Mouse (Mus musculus): ENCODE measurements at regions not wholly inside any gene's neighbourhood (a gene's known extent, or its start where the extent isn't known, plus 50 kb on each side); places are given as distances from the start of the nearest gene placed in this dataset.

GRCm38 (mm10) chr16:5688322-5688721 is 196.8 kb upstream of the Rbfox1 start:
- Histone ChIP-seq H3K27me3 (ENCODE audit: control insufficient read depth, insufficient read depth, low read length) (no peaks in the 10 kb centered on the region), H3K4me3 (ENCODE audit: control insufficient read depth, low read depth, low read length) (no peak overlapping the region), H3K27ac (ENCODE audit: control insufficient read depth, insufficient read depth, low read depth, low read length) (no peak overlapping the region), H3K4me1 (ENCODE audit: control insufficient read depth, insufficient read depth, low read length) (no peaks in the 10 kb centered on the region), H3K36me3 (ENCODE audit: control insufficient read depth, insufficient read depth, low read length) (no peaks in the 10 kb centered on the region)
- TF ChIP-seq CTCF (IDR thresholded peaks at IDR 0.05; ENCODE audit: control insufficient read depth, insufficient read depth, insufficient replicate concordance, low read depth, low read length) (no peak), POLR2A (IDR thresholded peaks at IDR 0.05; ENCODE audit: control insufficient read depth, low read depth, low read length) (no peak)

DNA sequence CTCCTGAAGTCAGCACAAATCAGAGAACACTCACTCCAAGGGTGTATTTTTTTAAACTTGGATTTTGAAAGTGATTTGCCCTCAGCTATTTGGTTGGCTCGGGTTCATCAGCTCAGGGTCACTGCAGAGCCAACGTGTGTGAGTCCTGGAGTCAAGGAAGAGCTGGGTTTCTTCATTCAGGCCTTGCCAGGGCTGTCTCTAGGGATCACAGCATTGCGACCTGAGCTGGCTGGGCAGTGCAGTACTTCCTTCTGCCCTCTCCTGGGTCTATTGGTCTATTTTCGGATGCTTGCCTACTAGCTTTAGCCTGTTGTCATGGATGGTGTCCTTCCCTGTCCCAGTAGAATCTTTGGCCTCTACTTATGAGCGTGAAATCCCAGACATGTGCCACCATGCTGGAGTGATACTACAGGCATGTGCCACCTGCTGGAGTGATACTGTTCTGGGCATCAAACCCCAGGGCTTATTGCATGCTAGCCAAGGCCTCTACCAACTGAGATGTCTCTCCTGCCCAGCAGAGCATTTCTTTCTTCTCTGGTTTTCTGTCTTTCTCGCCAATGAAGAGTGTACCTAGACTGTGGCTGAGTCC is 211.7 kb upstream of the Rbfox1 start:
- Histone ChIP-seq H3K27me3 (ENCODE audit: control insufficient read depth, insufficient read depth, low read length) (no peaks in the 10 kb centered on the region), H3K4me1 (ENCODE audit: control insufficient read depth, insufficient read depth, low read length) (no peaks in the 10 kb centered on the region), H3K36me3 (ENCODE audit: control insufficient read depth, insufficient read depth, low read length) (no peaks in the 10 kb centered on the region), H3K27ac (ENCODE audit: control insufficient read depth, insufficient read depth, low read depth, low read length) (no peak overlapping the region), H3K4me3 (ENCODE audit: control insufficient read depth, low read depth, low read length) (no peak overlapping the region)
- no peak for TF ChIP-seq POLR2A (IDR thresholded peaks at IDR 0.05; ENCODE audit: control insufficient read depth, low read depth, low read length)

GRCm38 (mm10) chr16:5672871-5673270 is 212.3 kb upstream of the Rbfox1 start:
- Histone ChIP-seq H3K4me3 (ENCODE audit: control insufficient read depth, low read depth, low read length) (no peak overlapping the region), H3K36me3 (ENCODE audit: control insufficient read depth, insufficient read depth, low read length) (no peaks in the 10 kb centered on the region), H3K27me3 (ENCODE audit: control insufficient read depth, insufficient read depth, low read length) (no peaks in the 10 kb centered on the region), H3K27ac (ENCODE audit: control insufficient read depth, insufficient read depth, low read depth, low read length) (no peak overlapping the region), H3K4me1 (ENCODE audit: control insufficient read depth, insufficient read depth, low read length) (no peaks in the 10 kb centered on the region)
- no peak for TF ChIP-seq CTCF (IDR thresholded peaks at IDR 0.05; ENCODE audit: control insufficient read depth, insufficient read depth, insufficient replicate concordance, low read depth, low read length)
- no peak for TF ChIP-seq POLR2A (IDR thresholded peaks at IDR 0.05; ENCODE audit: control insufficient read depth, low read depth, low read length)

DNA sequence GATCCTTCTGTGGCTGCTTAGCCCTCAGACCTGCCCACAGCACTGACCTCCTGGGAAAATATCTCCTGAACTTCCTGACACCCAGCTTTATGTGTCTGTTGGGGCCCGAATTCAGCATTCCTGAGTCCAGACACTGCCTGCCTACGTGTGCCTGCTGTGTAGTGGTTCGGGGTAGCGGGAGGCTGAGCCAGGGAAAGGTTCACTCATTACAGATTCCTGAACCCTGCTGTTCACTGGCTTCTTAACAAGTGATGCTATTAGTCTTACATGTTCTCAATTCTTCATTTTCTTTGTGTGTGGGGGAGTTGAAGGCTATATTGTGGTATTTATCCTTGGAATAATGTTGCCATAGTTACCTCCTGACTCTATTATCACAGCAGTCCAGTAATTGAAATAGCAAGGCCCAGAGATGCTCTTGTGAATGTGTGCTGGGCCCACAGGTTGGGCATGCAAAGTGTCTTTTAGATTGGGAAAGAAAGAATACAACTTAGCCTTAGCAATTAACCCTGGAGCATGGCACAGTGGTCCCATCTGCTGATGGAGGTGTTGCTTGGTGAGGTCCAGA is 216.7 kb upstream of the Rbfox1 start:
- no peak overlapping the region for H3K4me3 ChIP-seq (ENCODE audit: control insufficient read depth, low read depth, low read length)
- H3K27me3 ChIP-seq (ENCODE audit: control insufficient read depth, insufficient read depth, low read length) = no peaks in the 10 kb centered on the region
- H3K27ac ChIP-seq (ENCODE audit: control insufficient read depth, insufficient read depth, low read depth, low read length) = no peak overlapping the region
- no peaks in the 10 kb centered on the region for H3K4me1 ChIP-seq (ENCODE audit: control insufficient read depth, insufficient read depth, low read length)
- H3K36me3 ChIP-seq (ENCODE audit: control insufficient read depth, insufficient read depth, low read length) = no peaks in the 10 kb centered on the region
- TF ChIP-seq POLR2A (IDR thresholded peaks at IDR 0.05; ENCODE audit: control insufficient read depth, low read depth, low read length) (no peak), CTCF (IDR thresholded peaks at IDR 0.05; ENCODE audit: control insufficient read depth, insufficient read depth, insufficient replicate concordance, low read depth, low read length) (no peak)

DNA sequence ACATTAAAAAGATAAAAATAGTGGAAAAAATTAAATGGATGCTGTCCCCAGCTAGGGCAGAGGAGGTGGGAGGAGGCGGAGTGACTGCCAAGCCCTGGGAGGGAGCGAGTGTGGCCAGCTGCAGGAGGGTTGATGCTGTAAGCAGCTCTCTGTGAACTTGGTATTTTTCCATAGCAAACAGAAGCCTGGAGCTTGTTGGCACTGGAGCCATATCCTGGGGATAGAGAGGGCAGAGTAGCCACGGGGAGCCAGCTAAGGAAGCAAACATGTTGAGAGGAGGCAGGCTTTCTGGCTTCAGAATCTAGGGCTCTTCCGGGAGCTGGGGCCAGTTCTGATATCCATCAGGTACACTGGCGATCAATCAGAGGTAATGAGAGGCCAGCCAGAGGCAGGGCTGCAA is 223.2 kb upstream of the Rbfox1 start:
- H3K4me1 ChIP-seq (ENCODE audit: control insufficient read depth, insufficient read depth, low read length) = no peaks in the 10 kb centered on the region; the same call in 1 of the 2 replicates
- no peak overlapping the region for H3K27ac ChIP-seq (ENCODE audit: control insufficient read depth, insufficient read depth, low read depth, low read length)
- no peak for TF ChIP-seq POLR2A (IDR thresholded peaks at IDR 0.05; ENCODE audit: control insufficient read depth, low read depth, low read length)
- TF ChIP-seq CTCF (IDR thresholded peaks at IDR 0.05; ENCODE audit: control insufficient read depth, insufficient read depth, insufficient replicate concordance, low read depth, low read length) = no peak
- no peaks in the 10 kb centered on the region for H3K36me3 ChIP-seq (ENCODE audit: control insufficient read depth, insufficient read depth, low read length)
- H3K27me3 ChIP-seq (ENCODE audit: control insufficient read depth, insufficient read depth, low read length) = no peaks in the 10 kb centered on the region
- no peak overlapping the region for H3K4me3 ChIP-seq (ENCODE audit: control insufficient read depth, low read depth, low read length)

DNA sequence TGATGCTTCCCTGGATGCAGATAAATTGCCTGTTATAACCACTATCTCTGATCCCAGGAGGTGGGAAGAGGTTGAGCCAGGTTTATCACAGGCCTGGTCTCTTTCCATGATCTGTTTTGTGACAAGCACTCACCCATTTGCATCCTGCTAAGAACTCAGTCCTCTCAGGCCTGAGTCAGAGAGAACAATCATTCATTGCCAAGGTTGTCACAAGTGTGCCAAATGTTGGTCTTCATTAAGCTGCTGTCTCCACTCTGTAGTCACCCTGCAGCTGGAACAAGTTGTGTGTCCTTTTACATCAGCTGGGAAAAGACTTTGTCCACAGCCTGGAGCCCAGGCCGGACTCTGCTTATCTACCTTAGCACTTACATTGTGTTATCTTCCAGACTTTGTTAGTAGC is 233.6 kb upstream of the Rbfox1 start:
- no peaks in the 10 kb centered on the region for H3K27me3 ChIP-seq (ENCODE audit: control insufficient read depth, insufficient read depth, low read length)
- no peaks in the 10 kb centered on the region for H3K36me3 ChIP-seq (ENCODE audit: control insufficient read depth, insufficient read depth, low read length)
- TF ChIP-seq POLR2A (IDR thresholded peaks at IDR 0.05; ENCODE audit: control insufficient read depth, low read depth, low read length) (no peak), CTCF (IDR thresholded peaks at IDR 0.05; ENCODE audit: control insufficient read depth, insufficient read depth, insufficient replicate concordance, low read depth, low read length) (no peak)

GRCm38 (mm10) chr16:5651002-5651401 is 234.2 kb upstream of the Rbfox1 start:
- Histone ChIP-seq H3K27ac (ENCODE audit: control insufficient read depth, insufficient read depth, low read depth, low read length) (no peak overlapping the region), H3K4me3 (ENCODE audit: control insufficient read depth, low read depth, low read length) (no peak overlapping the region), H3K36me3 (ENCODE audit: control insufficient read depth, insufficient read depth, low read length) (no peaks in the 10 kb centered on the region), H3K4me1 (ENCODE audit: control insufficient read depth, insufficient read depth, low read length) (no peaks in the 10 kb centered on the region), H3K27me3 (ENCODE audit: control insufficient read depth, insufficient read depth, low read length) (no peaks in the 10 kb centered on the region)
- TF ChIP-seq POLR2A (IDR thresholded peaks at IDR 0.05; ENCODE audit: control insufficient read depth, low read depth, low read length) (no peak), CTCF (IDR thresholded peaks at IDR 0.05; ENCODE audit: control insufficient read depth, insufficient read depth, insufficient replicate concordance, low read depth, low read length) (no peak)

More for the DNA sequence above, 233.6 kb upstream of the Rbfox1 start:
- Histone ChIP-seq H3K4me3 (ENCODE audit: control insufficient read depth, low read depth, low read length) (no peak overlapping the region), H3K27ac (ENCODE audit: control insufficient read depth, insufficient read depth, low read depth, low read length) (no peak overlapping the region), H3K4me1 (ENCODE audit: control insufficient read depth, insufficient read depth, low read length) (no peaks in the 10 kb centered on the region)

Data from testis, adult 2 months (tissue).